Mouse (Mus musculus): ENCODE data around the gene Pknox1. TPM values are rescaled to one million over a fixed set of nuclear protein-coding genes. Genes with fewer than 3 reads are reported as not detected.

The Pknox1 gene
- polyA plus RNA-seq, 1 experiment from 2014 or later = 60.2 TPM

DNA sequence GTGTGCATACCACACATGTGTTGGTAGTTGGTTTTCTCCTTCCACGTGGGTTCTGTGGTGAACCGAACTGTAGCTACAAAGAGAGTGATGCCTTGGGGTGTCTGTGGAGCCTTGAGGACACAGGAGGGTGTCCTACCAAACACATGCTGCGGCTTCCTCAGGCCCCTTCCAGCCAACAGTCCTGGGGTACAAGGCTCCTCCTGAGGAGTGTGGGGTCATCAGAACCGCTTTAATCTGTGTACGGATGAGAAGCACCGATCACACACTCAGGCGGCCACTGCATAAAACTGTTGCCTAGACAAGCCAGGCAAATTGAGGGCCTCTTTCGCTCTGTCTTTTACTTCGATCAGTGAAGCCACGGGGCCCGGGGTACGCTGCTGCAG lies 911 bp upstream of the Pknox1 start:
- peak overlapping the region; percentile 33 for H3K4me3 ChIP-seq (ENCODE audit: low read depth, low read length)
- no peaks in the 10 kb centered on the region for H3K36me3 ChIP-seq (ENCODE audit: control insufficient read depth, insufficient read depth, low read length)
- H3K9ac ChIP-seq (replicated peaks; ENCODE audit: low read depth, low read length) = peak overlapping the region; percentile 34
- peaks cover 33% of the 10 kb centered on the region for H3K4me1 ChIP-seq (ENCODE audit: control insufficient read depth, insufficient read depth, low read length)
- peak overlapping the region; percentile 60 for H3K4me2 ChIP-seq (ENCODE audit: low read depth, low read length)
- H3K27ac ChIP-seq (ENCODE audit: low read depth, low read length) = peak overlapping the region; percentile 90
- no peaks in the 10 kb centered on the region for H3K27me3 ChIP-seq (ENCODE audit: control insufficient read depth, insufficient read depth, low read length)
- no peaks in the 10 kb centered on the region for H3K9me3 ChIP-seq (ENCODE audit: control insufficient read depth, low read length)
- peak; percentile 1; the same call in 1 of the 2 replicates for ATAC-seq (ENCODE audit: low read depth)
- 11% methylated on average over 12 of the region's 12 CpGs for WGBS

DNA sequence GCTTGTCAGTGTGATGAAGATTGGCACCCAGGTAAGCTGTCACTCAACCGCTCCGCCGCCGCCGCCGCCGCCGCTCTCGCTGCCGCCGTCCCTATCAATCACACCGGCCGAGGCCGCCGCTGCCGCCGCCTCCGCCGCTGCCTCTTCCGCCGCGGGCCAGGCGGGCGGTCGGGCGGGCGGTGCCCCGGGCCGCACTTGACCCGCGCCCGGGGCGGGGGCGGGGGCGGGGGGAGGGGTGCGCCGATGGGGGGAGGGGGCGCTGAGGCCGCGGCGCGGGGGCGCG lies 265 bp downstream of the Pknox1 start:
- WGBS = 0% methylated on average over 4 of the region's 44 CpGs
- H3K27me3 ChIP-seq (ENCODE audit: control insufficient read depth, insufficient read depth, low read length) = no peaks in the 10 kb centered on the region
- no peak for ATAC-seq (ENCODE audit: low read depth)

DNA sequence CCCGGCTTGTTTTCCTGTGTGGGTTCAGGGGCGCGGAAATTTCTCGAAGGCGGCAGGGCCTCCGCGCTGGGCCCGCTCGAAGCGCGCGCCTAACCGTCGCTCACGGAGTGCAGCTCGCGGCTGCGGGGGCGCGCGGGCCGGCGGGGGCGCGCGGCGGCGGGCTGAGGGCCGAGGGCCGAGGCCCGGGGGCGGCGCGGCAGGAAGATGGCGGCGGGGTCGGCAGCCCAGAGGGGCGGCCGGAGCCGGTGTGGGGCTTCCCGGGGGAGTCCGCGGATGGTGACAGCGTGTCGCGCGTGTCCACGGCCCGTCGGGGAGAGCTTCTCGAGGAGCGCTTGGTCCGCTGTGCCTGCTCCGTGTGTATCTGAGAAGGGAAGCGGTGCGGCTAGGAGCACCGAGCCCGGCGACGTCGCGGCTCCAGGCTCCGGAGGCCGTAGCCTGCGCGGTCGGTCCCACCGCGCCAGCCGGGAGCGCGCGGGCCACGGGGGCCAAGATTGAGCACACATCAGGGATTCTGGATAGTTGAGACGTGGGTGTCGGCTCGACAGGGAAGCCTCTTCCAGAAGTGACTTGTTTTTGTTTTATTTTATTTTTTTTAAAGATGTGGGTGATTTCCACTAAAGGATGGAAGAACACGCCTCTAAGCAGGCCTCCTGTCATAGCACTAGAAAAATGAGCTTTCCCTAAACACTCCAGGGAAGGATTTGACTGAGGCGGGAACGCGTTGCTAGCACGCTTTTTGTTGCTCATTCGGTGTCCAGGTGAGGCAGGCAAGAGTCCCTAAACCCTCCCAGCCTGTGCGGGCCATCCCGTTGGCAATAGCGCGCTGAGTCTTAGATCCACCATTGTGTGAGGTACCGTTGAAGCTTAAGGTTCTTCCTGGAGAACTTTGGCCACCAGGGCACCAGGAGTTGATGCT lies 865 bp downstream of the Pknox1 start:
- Histone ChIP-seq H3K27me3 (ENCODE audit: control insufficient read depth, insufficient read depth, low read length) (no peaks in the 10 kb centered on the region), H3K4me2 (ENCODE audit: low read depth, low read length) (peak overlapping the region; percentile 87), H3K27ac (ENCODE audit: low read depth, low read length) (peak overlapping the region; percentile 98), H3K9ac (replicated peaks; ENCODE audit: low read depth, low read length) (peak overlapping the region; percentile 88), H3K4me1 (ENCODE audit: control insufficient read depth, insufficient read depth, low read length) (peaks cover 39% of the 10 kb centered on the region), H3K4me3 (ENCODE audit: low read depth, low read length) (peak overlapping the region; percentile 88), H3K9me3 (ENCODE audit: control insufficient read depth, low read length) (no peaks in the 10 kb centered on the region), H3K36me3 (ENCODE audit: control insufficient read depth, insufficient read depth, low read length) (no peaks in the 10 kb centered on the region)
- under 1% methylated on average over 59 of the region's 88 CpGs for WGBS
- peak; percentile 62 for ATAC-seq (ENCODE audit: low read depth)

More for the DNA sequence above, 265 bp downstream of the Pknox1 start:
- Histone ChIP-seq H3K36me3 (ENCODE audit: control insufficient read depth, insufficient read depth, low read length) (no peaks in the 10 kb centered on the region), H3K4me1 (ENCODE audit: control insufficient read depth, insufficient read depth, low read length) (peaks cover 39% of the 10 kb centered on the region), H3K9me3 (ENCODE audit: control insufficient read depth, low read length) (no peaks in the 10 kb centered on the region), H3K27ac (ENCODE audit: low read depth, low read length) (peak overlapping the region; percentile 98), H3K4me3 (ENCODE audit: low read depth, low read length) (peak overlapping the region; percentile 88), H3K9ac (replicated peaks; ENCODE audit: low read depth, low read length) (peak overlapping the region; percentile 88), H3K4me2 (ENCODE audit: low read depth, low read length) (peak overlapping the region; percentile 87)

DNA sequence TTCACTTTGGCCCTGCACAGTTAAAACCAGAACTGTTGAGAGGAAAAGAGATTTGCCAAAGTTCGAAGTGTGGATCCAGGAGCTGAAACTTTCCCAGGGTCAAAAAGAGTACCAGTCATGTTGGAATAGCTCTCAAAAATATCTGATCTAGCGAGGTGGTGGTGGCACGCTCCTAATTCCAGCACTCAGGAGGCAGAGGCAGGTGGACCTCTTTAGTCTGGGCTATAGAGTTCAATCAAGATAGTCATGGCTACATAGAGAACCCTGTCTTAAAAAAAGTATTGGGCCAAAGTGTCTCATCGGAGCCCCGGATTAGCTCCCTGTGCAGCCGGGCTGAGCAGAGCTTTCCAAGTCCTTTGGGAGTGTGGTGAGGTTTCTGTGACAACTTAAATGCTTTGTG lies 1.7 kb downstream of the Pknox1 start:
- H3K27ac ChIP-seq (ENCODE audit: low read depth, low read length) = no peak overlapping the region
- no peaks in the 10 kb centered on the region for H3K27me3 ChIP-seq (ENCODE audit: control insufficient read depth, insufficient read depth, low read length)
- peak overlapping the region; percentile 87 for H3K4me2 ChIP-seq (ENCODE audit: low read depth, low read length)
- no peaks in the 10 kb centered on the region for H3K9me3 ChIP-seq (ENCODE audit: control insufficient read depth, low read length)
- H3K4me3 ChIP-seq (ENCODE audit: low read depth, low read length) = peak overlapping the region; percentile 88
- no peak for ATAC-seq (ENCODE audit: low read depth)
- H3K9ac ChIP-seq (replicated peaks; ENCODE audit: low read depth, low read length) = peak overlapping the region; percentile 88
- WGBS = 64% methylated on average over 6 of the region's 6 CpGs
- peaks cover 39% of the 10 kb centered on the region for H3K4me1 ChIP-seq (ENCODE audit: control insufficient read depth, insufficient read depth, low read length)
- no peaks in the 10 kb centered on the region for H3K36me3 ChIP-seq (ENCODE audit: control insufficient read depth, insufficient read depth, low read length)

DNA sequence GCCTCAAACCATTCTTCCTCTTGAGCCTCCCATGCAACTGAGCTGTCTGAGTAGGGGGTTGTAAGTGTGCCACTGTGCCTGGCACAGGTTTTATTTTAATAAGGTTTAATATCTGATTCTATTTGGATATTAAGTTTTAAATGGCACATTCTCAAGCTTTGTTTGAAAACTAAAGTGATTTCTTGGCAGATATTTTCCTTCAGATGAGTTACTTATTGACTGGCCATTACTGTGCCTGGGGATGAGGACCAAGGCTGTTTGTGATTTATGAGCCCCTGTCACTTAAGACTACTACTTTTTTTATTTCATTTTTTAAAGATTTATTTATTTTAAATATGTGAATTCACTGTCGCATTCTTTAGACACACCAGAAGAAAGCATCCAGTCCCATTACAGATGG lies 5.2 kb downstream of the Pknox1 start:
- H3K36me3 ChIP-seq (ENCODE audit: control insufficient read depth, insufficient read depth, low read length) = no peaks in the 10 kb centered on the region
- H3K9ac ChIP-seq (replicated peaks; ENCODE audit: low read depth, low read length) = no peak overlapping the region
- peaks cover 32% of the 10 kb centered on the region for H3K4me1 ChIP-seq (ENCODE audit: control insufficient read depth, insufficient read depth, low read length)
- no peak overlapping the region for H3K27ac ChIP-seq (ENCODE audit: low read depth, low read length)
- no peak for ATAC-seq (ENCODE audit: low read depth)
- WGBS = 100% methylated on average over 1 of the region's 1 CpGs
- no peak overlapping the region for H3K4me3 ChIP-seq (ENCODE audit: low read depth, low read length)
- no peak overlapping the region for H3K4me2 ChIP-seq (ENCODE audit: low read depth, low read length)
- no peaks in the 10 kb centered on the region for H3K9me3 ChIP-seq (ENCODE audit: control insufficient read depth, low read length)
- H3K27me3 ChIP-seq (ENCODE audit: control insufficient read depth, insufficient read depth, low read length) = no peaks in the 10 kb centered on the region

DNA sequence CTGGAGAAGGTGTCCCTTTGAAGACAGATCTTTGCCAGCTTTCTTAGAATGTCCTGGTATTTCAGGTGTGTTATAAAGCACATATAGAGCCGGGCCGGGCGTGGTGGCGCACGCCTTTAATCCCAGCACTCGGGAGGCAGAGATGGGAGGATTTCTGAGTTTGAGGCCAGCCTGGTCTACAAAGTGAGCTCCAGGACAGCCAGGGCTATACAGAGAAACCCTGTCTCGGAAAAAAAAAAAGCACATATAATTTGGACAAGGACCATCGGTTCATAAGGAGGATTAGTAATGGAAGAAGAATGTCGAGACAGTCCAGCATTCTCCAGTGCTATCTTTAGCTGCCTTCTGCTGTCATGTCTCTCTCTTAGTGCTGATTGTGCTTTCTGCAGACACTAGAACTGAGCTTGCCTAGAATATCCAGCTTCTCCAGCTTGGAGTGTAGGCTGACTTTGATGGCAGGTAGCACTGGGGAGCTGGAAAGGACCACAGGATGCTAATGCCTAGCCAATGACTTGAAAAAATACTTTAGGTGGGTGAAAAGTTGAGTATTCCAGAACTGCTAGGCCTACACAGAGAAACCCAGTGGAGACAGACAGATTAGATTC lies 5.9 kb downstream of the Pknox1 start:
- Histone ChIP-seq H3K27ac (ENCODE audit: low read depth, low read length) (no peak overlapping the region), H3K4me2 (ENCODE audit: low read depth, low read length) (no peak overlapping the region), H3K36me3 (ENCODE audit: control insufficient read depth, insufficient read depth, low read length) (no peaks in the 10 kb centered on the region), H3K4me1 (ENCODE audit: control insufficient read depth, insufficient read depth, low read length) (peaks cover 32% of the 10 kb centered on the region), H3K9ac (replicated peaks; ENCODE audit: low read depth, low read length) (no peak overlapping the region), H3K9me3 (ENCODE audit: control insufficient read depth, low read length) (no peaks in the 10 kb centered on the region), H3K4me3 (ENCODE audit: low read depth, low read length) (no peak overlapping the region), H3K27me3 (ENCODE audit: control insufficient read depth, insufficient read depth, low read length) (no peaks in the 10 kb centered on the region)
- ATAC-seq (ENCODE audit: low read depth) = no peak
- 90% methylated on average over 9 of the region's 9 CpGs for WGBS

DNA sequence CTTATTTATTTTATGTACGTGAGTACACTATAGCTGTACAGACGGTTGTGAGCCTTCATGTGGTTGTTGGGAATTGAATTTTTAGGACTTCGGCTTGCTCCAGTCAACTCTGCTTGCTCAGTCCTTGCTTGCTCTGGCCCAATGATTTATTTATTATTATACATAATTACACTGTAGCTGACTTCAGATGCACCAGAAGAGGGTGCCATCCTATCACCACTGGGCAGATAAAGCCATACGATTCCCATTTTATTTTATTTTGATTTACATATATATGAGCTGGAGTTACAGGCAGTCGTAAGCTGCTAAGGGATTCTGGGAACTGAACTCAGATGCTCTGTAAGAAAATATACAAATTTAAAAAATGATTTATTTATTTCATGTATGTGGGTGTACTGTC lies 7.2 kb downstream of the Pknox1 start:
- Histone ChIP-seq H3K9me3 (ENCODE audit: control insufficient read depth, low read length) (no peaks in the 10 kb centered on the region), H3K9ac (replicated peaks; ENCODE audit: low read depth, low read length) (no peak overlapping the region), H3K4me2 (ENCODE audit: low read depth, low read length) (no peak overlapping the region), H3K4me3 (ENCODE audit: low read depth, low read length) (no peak overlapping the region), H3K36me3 (ENCODE audit: control insufficient read depth, insufficient read depth, low read length) (no peaks in the 10 kb centered on the region), H3K27ac (ENCODE audit: low read depth, low read length) (no peak overlapping the region), H3K27me3 (ENCODE audit: control insufficient read depth, insufficient read depth, low read length) (no peaks in the 10 kb centered on the region), H3K4me1 (ENCODE audit: control insufficient read depth, insufficient read depth, low read length) (peaks cover 23% of the 10 kb centered on the region)
- ATAC-seq (ENCODE audit: low read depth) = no peak
- WGBS = 76% methylated on average over 5 of the region's 5 CpGs

DNA sequence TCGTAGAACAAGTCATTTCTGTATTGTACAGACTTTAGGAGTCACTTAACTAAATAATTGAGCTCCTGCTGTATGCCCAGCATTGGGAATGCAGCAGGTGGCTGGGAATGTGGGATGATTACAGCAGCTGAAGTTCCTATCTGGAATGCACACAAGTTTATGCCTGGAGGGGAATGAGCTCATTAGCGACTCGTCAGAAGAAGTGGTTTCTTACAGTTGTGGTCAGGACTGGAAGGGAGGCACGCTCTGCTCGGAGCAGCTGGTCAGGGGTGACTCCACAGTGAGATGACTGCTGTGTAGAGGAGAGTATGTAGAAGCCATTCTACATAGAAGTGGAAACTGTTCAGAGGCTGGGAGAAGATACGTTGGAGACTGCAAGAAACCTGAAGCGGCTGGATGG lies 10.1 kb downstream of the Pknox1 start:
- Histone ChIP-seq H3K9me3 (ENCODE audit: control insufficient read depth, low read length) (no peaks in the 10 kb centered on the region), H3K9ac (replicated peaks; ENCODE audit: low read depth, low read length) (no peak overlapping the region), H3K4me1 (ENCODE audit: control insufficient read depth, insufficient read depth, low read length) (no peaks in the 10 kb centered on the region), H3K27me3 (ENCODE audit: control insufficient read depth, insufficient read depth, low read length) (no peaks in the 10 kb centered on the region), H3K27ac (ENCODE audit: low read depth, low read length) (no peak overlapping the region), H3K4me2 (ENCODE audit: low read depth, low read length) (no peak overlapping the region), H3K4me3 (ENCODE audit: low read depth, low read length) (no peak overlapping the region), H3K36me3 (ENCODE audit: control insufficient read depth, insufficient read depth, low read length) (no peaks in the 10 kb centered on the region)
- ATAC-seq (ENCODE audit: low read depth) = no peak
- 86% methylated on average over 7 of the region's 7 CpGs for WGBS

DNA sequence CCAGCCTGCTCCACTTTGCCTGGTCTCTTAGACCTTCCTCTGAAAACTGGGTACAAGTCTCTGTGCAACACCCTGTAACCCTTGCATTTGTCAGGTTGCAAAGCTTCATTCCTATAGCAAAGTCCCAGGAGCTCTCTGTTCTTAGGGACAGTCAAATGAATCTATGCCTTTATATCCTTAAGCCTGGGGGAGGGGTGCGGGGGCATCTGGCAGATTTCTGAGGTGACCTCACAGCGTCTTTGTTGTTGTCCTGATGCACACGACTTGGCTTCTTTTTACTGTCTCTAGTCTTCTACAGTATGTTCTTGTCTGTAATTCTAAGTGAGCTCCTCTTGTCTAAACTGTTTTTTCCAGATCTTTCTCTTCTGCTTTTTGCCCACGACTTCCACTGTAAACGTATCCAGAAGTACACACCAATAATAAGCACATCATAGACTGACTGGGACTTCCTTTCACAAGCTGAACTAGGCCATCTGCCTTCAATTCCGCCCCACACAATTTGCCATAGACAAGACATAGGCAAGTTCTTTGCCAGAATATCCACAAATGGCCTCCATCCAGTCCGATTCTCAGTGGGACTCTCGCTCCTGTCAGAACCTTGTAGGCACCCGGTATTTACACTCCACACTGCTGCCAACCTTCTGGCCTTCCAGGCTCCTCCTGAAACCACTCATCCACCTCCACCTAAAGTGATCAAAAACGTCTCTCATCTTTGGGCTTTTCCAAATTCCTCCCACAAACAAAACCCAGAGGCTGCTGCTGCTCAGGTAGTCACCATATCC lies 12.1 kb downstream of the Pknox1 start:
- no peaks in the 10 kb centered on the region for H3K36me3 ChIP-seq (ENCODE audit: control insufficient read depth, insufficient read depth, low read length)
- ATAC-seq (ENCODE audit: low read depth) = no peak
- peaks cover 7% of the 10 kb centered on the region; the same call in 1 of the 2 replicates for H3K4me1 ChIP-seq (ENCODE audit: control insufficient read depth, insufficient read depth, low read length)
- no peak overlapping the region for H3K4me2 ChIP-seq (ENCODE audit: low read depth, low read length)
- no peak overlapping the region for H3K27ac ChIP-seq (ENCODE audit: low read depth, low read length)
- no peak overlapping the region for H3K9ac ChIP-seq (replicated peaks; ENCODE audit: low read depth, low read length)
- 88% methylated on average over 10 of the region's 10 CpGs for WGBS
- no peak overlapping the region for H3K4me3 ChIP-seq (ENCODE audit: low read depth, low read length)
- no peaks in the 10 kb centered on the region for H3K27me3 ChIP-seq (ENCODE audit: control insufficient read depth, insufficient read depth, low read length)
- H3K9me3 ChIP-seq (ENCODE audit: control insufficient read depth, low read length) = no peaks in the 10 kb centered on the region
